Mouse (Mus musculus) midbrain, embryonic 12.5 days (tissue): Measurements from ENCODE around the gene Elovl7. TPM values are rescaled to one million over a fixed set of nuclear protein-coding genes. Genes with fewer than 3 reads are reported as not detected.

ENCODE experiments used
- ATAC-seq: fragments of 200-750 bp; cut with Nextera tagmentation; 2 replicates; pipeline ENCODE4 v1.8.0; 2017; ENCODE audit warnings: low read depth, moderate TSS enrichment, moderate library complexity; ENCODE audit not compliant: low FRiP score
- H3K27ac ChIP-seq: fragments of 300-500 bp; sonication (generic); replicated peaks from 2 replicates; pipeline ENCODE4 v1.5.1; 2016; ENCODE audit warnings: mild to moderate bottlenecking
- H3K27me3 ChIP-seq: fragments of 300-500 bp; sonication (generic); 2 replicates; pipeline ENCODE4 v1.6.1; 2016; ENCODE audit warnings: mild to moderate bottlenecking
- H3K36me3 ChIP-seq: fragments of 300-500 bp; sonication (generic); 2 replicates; pipeline ENCODE4 v1.6.1; 2016
- H3K4me1 ChIP-seq: fragments of 300-500 bp; sonication (generic); 2 replicates; pipeline ENCODE4 v1.6.1; 2016
- H3K4me2 ChIP-seq: fragments of 300-500 bp; sonication (generic); replicated peaks from 2 replicates; pipeline ENCODE4 v1.6.1; 2016; ENCODE audit warnings: mild to moderate bottlenecking, moderate library complexity
- H3K4me3 ChIP-seq: fragments of 300-500 bp; sonication (generic); 2 replicates; pipeline ENCODE4 v1.5.1; 2016; ENCODE audit warnings: mild to moderate bottlenecking
- H3K9ac ChIP-seq: fragments of 300-500 bp; sonication (generic); replicated peaks from 2 replicates; pipeline ENCODE4 v1.6.1; 2016; ENCODE audit warnings: mild to moderate bottlenecking, moderate library complexity
- H3K9me3 ChIP-seq: fragments of 300-500 bp; sonication (generic); 2 replicates; pipeline ENCODE4 v1.6.1; 2016; ENCODE audit warnings: mild to moderate bottlenecking
- WGBS: fragments of 180-500 bp; shearing (Covaris S2); methylation state at CpG from one replicate; pipeline ENCODE4 v1.1.7; 2016; 5-methylcytosine and 5-hydroxymethylcytosine counted together
- polyA plus RNA-seq: library from polyadenylated mRNA; unstranded; fragments of >200 nt; fragmentation: Nextera tagmentation; extraction: Ambion mirVana; gene quantifications from 2 replicates; pipeline ENCODE4 v1.2.1, GENCODE M21; 2016

Elovl7 gene
- polyA plus RNA-seq, 1 experiment from 2014 or later: 0.85 TPM

DNA sequence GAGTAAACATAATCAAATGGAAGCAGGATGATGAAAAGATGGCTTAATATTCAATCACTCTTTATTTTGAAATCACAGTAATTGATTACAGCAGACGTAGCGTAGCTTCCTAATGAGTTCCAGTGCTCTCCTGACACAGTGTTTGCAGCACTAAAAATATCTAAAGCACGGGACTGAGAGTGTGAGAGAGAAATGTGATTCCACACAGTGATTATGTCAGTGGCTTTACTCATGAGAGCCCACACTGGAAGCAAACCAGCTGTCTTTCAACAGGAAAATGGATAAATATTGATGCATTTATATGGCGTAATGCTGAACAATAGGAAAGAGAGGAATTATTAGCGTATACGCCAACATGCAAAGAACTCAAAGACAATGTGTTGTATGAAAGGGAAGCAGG lies 64.4 kb downstream of the Elovl7 start:
- Histone ChIP-seq H3K4me3 (no peak overlapping the region), H3K27me3 (no peaks in the 10 kb centered on the region), H3K4me2 (no peak overlapping the region), H3K36me3 (no peaks in the 10 kb centered on the region), H3K27ac (no peak overlapping the region), H3K9ac (no peak overlapping the region), H3K4me1 (no peaks in the 10 kb centered on the region), H3K9me3 (no peaks in the 10 kb centered on the region)
- WGBS: 80% methylated on average over 6 of the region's 6 CpGs
- no peak for ATAC-seq

- H3K4me1 ChIP-seq: no peaks in the 10 kb centered on the region
- H3K27ac ChIP-seq: no peak overlapping the region
- H3K9me3 ChIP-seq: no peaks in the 10 kb centered on the region
- no peak for ATAC-seq
- WGBS: 85% methylated on average over 2 of the region's 2 CpGs
- H3K4me2 ChIP-seq: no peak overlapping the region
- H3K9ac ChIP-seq: no peak overlapping the region
- H3K36me3 ChIP-seq: no peaks in the 10 kb centered on the region
- no peak overlapping the region for H3K4me3 ChIP-seq
- no peaks in the 10 kb centered on the region for H3K27me3 ChIP-seq
Measured at GRCm38 (mm10) chr13:108284312-108284711, 70.1 kb downstream of the Elovl7 start.

DNA sequence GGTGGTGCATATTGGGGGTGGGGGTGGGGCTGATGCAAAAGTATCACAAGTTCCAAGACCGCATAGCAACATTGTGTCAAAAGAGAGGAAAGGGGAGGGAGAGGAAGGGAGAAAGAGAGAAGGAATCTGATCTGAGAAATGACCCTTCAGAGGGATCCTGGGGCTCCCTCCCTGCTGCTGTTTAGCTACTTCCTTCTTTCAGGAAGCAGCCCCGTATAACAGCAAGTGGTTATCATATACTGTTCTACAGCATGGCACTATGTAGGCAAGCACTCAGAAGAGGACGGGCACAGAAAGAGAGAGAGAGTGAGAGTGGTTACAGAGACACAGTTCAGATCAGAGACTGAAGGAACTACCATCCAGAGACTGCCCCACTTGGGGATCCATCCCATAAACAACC lies 73.7 kb downstream of the Elovl7 start:
- H3K9ac ChIP-seq: no peak overlapping the region
- no peak overlapping the region for H3K4me2 ChIP-seq
- no peaks in the 10 kb centered on the region for H3K27me3 ChIP-seq
- H3K4me3 ChIP-seq: no peak overlapping the region
- H3K9me3 ChIP-seq: no peaks in the 10 kb centered on the region
- no peaks in the 10 kb centered on the region for H3K36me3 ChIP-seq
- H3K27ac ChIP-seq: no peak overlapping the region
- no peak for ATAC-seq
- WGBS: 63% methylated on average over 3 of the region's 3 CpGs
- no peaks in the 10 kb centered on the region for H3K4me1 ChIP-seq

DNA sequence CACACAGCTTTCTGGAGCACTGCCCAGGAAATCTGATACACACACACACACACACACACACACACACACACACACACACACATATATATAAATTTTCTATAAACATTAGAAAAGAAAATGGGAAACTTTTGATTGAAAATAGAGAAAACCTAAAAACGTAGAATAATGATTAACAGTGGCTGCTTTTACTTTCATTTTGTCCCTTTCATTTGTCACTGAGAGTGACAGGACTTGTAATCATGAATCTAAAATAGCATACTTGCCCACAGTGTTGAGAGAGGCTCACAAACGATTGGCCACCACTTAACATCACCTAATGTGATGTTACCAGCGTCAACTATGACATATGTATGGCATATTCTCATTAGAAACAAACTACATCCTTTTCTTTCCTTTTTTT lies 75.2 kb downstream of the Elovl7 start:
- Histone ChIP-seq H3K36me3 (no peaks in the 10 kb centered on the region), H3K4me2 (no peak overlapping the region), H3K4me3 (no peak overlapping the region), H3K4me1 (no peaks in the 10 kb centered on the region), H3K9ac (no peak overlapping the region), H3K27me3 (no peaks in the 10 kb centered on the region), H3K9me3 (no peaks in the 10 kb centered on the region), H3K27ac (no peak overlapping the region)
- 83% methylated on average over 3 of the region's 3 CpGs for WGBS
- ATAC-seq: no peak

DNA sequence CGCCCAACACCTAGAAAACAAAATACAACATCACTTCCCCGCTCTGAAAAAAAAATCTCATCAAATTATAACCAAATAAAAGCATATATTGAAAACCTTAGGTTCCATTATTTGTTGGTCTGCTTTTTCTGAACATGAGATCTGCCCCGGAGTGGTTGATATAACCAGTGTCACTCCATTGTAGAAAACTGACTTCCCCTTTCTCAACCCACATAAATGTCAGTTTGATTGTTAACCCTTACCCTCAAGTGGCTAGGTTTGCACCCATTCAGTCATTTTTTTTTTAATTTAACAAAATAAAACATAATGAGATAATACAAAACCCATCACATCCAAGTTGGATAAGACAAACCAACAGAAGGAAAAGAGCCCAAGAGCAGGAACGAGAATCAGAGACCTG lies 76.1 kb downstream of the Elovl7 start:
- ATAC-seq: no peak
- Histone ChIP-seq H3K9me3 (no peaks in the 10 kb centered on the region), H3K4me1 (no peaks in the 10 kb centered on the region), H3K4me3 (no peak overlapping the region), H3K27ac (no peak overlapping the region), H3K36me3 (no peaks in the 10 kb centered on the region), H3K9ac (no peak overlapping the region), H3K4me2 (no peak overlapping the region), H3K27me3 (no peaks in the 10 kb centered on the region)
- 88% methylated on average over 4 of the region's 4 CpGs for WGBS

- no peaks in the 10 kb centered on the region for H3K36me3 ChIP-seq
- 22% methylated on average over 12 of the region's 12 CpGs for WGBS
- peaks cover 22% of the 10 kb centered on the region for H3K4me1 ChIP-seq
- peak; percentile 46 for ATAC-seq
- H3K27ac ChIP-seq: no peak overlapping the region
- H3K9ac ChIP-seq: no peak overlapping the region
- H3K4me3 ChIP-seq: peak overlapping the region; percentile 26; the same call in 1 of the 2 replicates
- H3K9me3 ChIP-seq: no peaks in the 10 kb centered on the region
- peak overlapping the region; percentile 43 for H3K4me2 ChIP-seq
- H3K27me3 ChIP-seq: no peaks in the 10 kb centered on the region
Measured at GRCm38 (mm10) chr13:108297350-108298093, 83.3 kb downstream of the Elovl7 start.

DNA sequence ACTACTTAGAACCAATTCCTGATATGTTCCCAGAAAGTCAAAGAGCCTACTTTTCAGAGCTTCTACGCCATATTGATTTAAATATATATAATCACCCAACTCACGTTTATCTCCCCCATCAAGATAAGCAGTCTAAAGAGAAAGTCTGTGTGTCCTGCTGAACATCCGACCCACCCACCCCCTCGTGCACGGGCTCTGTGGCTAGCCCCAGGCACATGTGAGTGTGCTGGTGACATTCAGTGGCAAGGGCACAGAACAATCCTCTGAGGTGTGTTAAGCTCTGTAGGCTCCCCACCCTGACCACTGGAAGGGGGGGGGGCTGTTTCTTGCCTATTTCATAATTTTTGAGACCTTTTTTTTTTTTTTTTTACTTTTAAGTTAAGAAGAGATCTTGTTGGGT lies 84.0 kb downstream of the Elovl7 start:
- no peak for ATAC-seq
- H3K27ac ChIP-seq: no peak overlapping the region
- H3K4me2 ChIP-seq: no peak overlapping the region
- H3K27me3 ChIP-seq: no peaks in the 10 kb centered on the region
- no peak overlapping the region for H3K4me3 ChIP-seq
- 75% methylated on average over 5 of the region's 5 CpGs for WGBS
- no peaks in the 10 kb centered on the region for H3K9me3 ChIP-seq
- peaks cover 22% of the 10 kb centered on the region for H3K4me1 ChIP-seq
- H3K36me3 ChIP-seq: no peaks in the 10 kb centered on the region
- no peak overlapping the region for H3K9ac ChIP-seq

DNA sequence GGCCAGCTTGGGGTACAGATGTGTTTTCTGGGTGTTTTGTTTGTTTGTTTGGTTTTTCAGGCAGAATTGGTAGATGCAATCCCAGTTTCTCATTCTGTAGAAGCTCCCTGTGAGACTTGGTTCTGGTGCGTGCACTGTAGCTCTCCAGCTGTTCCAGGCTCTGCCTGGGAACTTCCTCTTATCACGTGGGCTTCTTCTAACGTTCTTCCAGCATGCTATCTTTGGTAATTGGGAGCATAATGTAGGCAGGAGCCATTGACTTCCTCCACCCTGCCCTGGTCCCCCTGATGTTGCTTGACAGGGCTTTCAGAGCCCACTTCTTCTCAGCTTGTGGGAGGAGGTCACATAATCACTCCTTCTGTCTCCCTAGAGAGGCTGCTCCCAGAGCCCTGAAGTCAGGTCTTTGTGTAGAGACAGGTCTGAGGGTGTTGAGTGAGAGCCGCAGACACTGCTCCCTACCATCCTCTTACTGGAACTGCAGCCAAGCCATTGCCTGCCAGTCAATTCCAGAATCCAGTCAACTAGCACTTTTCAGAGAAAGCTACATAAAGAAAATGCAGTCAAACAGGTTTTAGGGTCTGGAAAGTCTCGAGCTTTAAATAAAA lies 86.2 kb downstream of the Elovl7 start:
- H3K27me3 ChIP-seq: no peaks in the 10 kb centered on the region
- H3K4me2 ChIP-seq: no peak overlapping the region
- WGBS: 32% methylated on average over 5 of the region's 5 CpGs
- no peaks in the 10 kb centered on the region for H3K36me3 ChIP-seq
- no peak; the same call in 1 of the 2 replicates for ATAC-seq
- H3K9ac ChIP-seq: no peak overlapping the region
- peaks cover 22% of the 10 kb centered on the region for H3K4me1 ChIP-seq
- no peak overlapping the region for H3K4me3 ChIP-seq
- H3K27ac ChIP-seq: no peak overlapping the region
- no peaks in the 10 kb centered on the region for H3K9me3 ChIP-seq

DNA sequence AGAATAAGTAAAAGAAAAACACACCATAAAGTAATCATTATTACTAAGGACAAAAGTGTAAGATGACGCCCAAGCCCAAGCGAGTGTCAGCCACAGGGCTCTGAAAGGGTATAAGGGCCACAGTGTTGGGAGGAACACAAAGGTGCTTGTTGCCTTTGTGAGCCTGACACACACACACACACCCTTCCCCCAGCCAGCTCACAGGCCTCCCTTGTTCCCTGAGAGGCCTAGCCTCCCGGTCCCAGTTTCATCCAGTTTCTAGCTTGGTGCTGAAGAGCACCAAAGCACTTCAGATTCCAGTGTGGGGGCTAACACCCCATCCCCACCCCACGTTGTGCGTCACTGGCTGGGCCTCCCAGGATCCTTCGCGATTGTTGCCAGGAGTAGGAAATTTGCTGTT lies 87.2 kb downstream of the Elovl7 start:
- H3K27me3 ChIP-seq: no peaks in the 10 kb centered on the region
- peak; percentile 75 for ATAC-seq
- WGBS: 34% methylated on average over 7 of the region's 7 CpGs
- no peaks in the 10 kb centered on the region for H3K9me3 ChIP-seq
- H3K9ac ChIP-seq: no peak overlapping the region
- H3K4me2 ChIP-seq: no peak overlapping the region
- H3K27ac ChIP-seq: no peak overlapping the region
- H3K4me3 ChIP-seq: no peak overlapping the region
- peaks cover 22% of the 10 kb centered on the region for H3K4me1 ChIP-seq
- H3K36me3 ChIP-seq: no peaks in the 10 kb centered on the region

- no peak overlapping the region for H3K9ac ChIP-seq
- no peaks in the 10 kb centered on the region for H3K27me3 ChIP-seq
- peaks cover 14% of the 10 kb centered on the region for H3K4me1 ChIP-seq
- H3K36me3 ChIP-seq: no peaks in the 10 kb centered on the region
- 76% methylated on average over 7 of the region's 7 CpGs for WGBS
- no peak for ATAC-seq
- no peak overlapping the region for H3K27ac ChIP-seq
- no peak overlapping the region for H3K4me2 ChIP-seq
- no peak overlapping the region for H3K4me3 ChIP-seq
- H3K9me3 ChIP-seq: no peaks in the 10 kb centered on the region
Measured at GRCm38 (mm10) chr13:108302957-108303675, 88.9 kb downstream of the Elovl7 start.

- no peak overlapping the region for H3K4me2 ChIP-seq
- peaks cover 14% of the 10 kb centered on the region for H3K4me1 ChIP-seq
- no peak overlapping the region for H3K27ac ChIP-seq
- H3K9ac ChIP-seq: no peak overlapping the region
- 77% methylated on average over 1 of the region's 1 CpGs for WGBS
- no peaks in the 10 kb centered on the region for H3K36me3 ChIP-seq
- H3K4me3 ChIP-seq: no peak overlapping the region
- no peaks in the 10 kb centered on the region for H3K27me3 ChIP-seq
- no peak for ATAC-seq
- H3K9me3 ChIP-seq: no peaks in the 10 kb centered on the region
Measured at GRCm38 (mm10) chr13:108303841-108304240, 89.6 kb downstream of the Elovl7 start.

DNA sequence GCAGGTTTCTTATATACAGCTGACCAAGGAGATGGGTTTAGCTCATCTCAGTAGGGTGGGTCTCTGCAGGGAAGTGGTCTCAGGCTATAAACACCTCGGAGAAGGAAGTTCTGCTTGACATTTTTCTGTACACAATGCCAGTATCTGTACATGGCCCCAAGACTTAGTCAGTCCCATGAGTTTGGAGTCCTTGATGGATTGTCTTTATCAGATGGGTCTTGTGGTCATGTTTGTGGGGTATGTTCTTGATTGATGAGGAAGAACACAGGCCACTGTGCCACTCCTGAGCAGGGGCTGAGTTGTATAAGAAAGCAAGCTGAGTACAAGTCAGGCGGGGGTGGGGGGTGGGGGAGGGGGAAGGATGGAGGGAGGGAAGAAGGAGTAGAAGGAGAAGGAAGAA lies 90.5 kb downstream of the Elovl7 start:
- Histone ChIP-seq H3K9me3 (no peaks in the 10 kb centered on the region), H3K4me2 (no peak overlapping the region), H3K27me3 (no peaks in the 10 kb centered on the region), H3K27ac (no peak overlapping the region), H3K36me3 (no peaks in the 10 kb centered on the region), H3K4me1 (peaks cover 14% of the 10 kb centered on the region), H3K9ac (no peak overlapping the region), H3K4me3 (no peak overlapping the region)
- ATAC-seq: no peak
- 52% methylated on average over 2 of the region's 2 CpGs for WGBS
